Mouse (Mus musculus) layer of hippocampus, adult 18-20 months (tissue): ENCODE results near the gene Hoxb8. TPM values are rescaled to one million over a fixed set of nuclear protein-coding genes. Genes with fewer than 3 reads are reported as not detected.

ENCODE experiments used
- DNase-seq, 2 experiments: peaks; one replicate each; pipeline ENCODE4 v3.0.0; 2022; ENCODE audit warnings: low spot score in 2 of 2
- total RNA-seq, 2 experiments: library from RNA; stranded (reverse); gene quantifications; 2 replicates each; pipeline ENCODE4 v1.2.3; 2021

Hoxb8 gene
- total RNA-seq, 2 experiments from 2014 or later, result not detected

DNA sequence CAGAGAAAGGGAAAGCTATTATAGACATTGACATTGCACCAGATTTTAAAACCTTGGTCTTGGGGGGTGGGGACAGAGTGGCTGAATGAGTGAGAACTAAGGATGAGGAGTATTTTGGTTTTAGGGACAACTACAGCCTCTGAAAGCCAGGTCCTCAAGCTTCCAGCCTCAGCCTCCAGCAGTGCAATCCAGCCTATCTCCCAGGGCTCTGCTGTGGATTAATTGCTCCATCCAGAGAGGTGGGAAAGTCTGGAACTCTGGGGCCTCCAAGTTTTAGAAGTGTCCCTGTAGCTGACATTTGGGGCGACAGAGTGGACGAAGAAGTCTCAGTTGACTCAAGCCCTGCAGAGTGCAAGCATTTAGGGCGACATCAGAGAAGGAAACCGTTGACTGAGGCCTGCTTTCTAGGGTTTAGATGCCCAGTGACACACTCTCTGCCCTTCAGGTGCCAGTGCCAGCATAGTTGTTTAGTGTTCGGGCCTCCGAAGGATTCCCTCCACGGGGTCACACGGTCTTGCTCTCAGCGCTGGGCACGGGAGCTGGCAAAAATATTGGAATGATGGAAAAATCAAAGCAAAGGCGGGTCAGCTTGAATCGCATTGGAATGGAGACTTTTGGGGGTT is 32.2 kb downstream of the Hoxb8 start:
- DNase-seq, result no peak

DNA sequence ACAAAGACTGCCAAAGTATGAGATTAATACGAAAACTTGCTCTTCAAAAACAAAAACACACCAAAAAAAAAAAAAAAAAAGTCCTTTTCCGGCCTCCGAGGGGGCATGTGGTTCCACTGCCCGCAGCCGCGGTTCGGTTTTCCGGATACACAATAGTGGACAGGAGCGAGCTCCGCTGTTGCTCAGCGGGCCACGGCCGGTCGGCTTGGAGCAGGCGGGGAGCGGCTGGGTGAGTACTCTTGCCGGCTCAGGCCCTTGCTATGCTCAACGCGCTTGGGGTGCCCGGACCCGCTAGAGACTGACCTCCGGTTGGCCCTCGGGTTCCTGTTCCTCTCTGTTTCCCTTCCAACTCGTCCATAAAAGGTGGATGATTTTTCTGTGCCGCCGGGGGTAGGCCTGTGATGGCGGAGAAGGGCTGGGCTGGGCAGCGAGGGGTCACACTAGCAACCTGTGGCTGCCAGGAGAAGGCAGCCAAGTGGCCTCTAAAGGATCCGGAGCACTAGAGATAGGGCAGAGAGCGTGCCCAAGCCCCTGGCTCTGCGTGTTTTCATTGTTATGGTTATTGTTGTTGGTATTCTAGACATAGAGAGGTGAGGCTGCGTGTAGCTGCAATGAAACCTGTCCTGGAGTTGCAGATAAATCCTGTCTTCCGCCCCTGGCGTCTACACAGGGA is 33.1 kb downstream of the Hoxb8 start:
- no peak for DNase-seq

DNA sequence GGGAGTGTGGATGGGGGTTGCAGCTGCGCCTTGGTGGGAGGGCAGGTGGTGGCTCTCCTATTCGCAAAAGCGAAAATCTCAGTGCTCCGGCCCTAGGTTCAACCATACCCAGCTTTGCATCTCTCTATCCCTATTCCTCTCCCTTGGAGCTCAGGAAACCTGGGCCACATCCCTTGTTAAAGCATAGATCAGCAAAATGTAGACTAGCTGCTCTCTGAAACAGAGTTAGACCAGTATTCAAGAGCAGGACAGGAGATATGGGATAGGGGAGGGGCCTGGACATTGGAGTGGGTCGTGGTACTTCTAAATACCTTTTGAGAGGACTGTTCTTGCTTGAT is 33.6 kb downstream of the Hoxb8 start:
- no peak for DNase-seq

DNA sequence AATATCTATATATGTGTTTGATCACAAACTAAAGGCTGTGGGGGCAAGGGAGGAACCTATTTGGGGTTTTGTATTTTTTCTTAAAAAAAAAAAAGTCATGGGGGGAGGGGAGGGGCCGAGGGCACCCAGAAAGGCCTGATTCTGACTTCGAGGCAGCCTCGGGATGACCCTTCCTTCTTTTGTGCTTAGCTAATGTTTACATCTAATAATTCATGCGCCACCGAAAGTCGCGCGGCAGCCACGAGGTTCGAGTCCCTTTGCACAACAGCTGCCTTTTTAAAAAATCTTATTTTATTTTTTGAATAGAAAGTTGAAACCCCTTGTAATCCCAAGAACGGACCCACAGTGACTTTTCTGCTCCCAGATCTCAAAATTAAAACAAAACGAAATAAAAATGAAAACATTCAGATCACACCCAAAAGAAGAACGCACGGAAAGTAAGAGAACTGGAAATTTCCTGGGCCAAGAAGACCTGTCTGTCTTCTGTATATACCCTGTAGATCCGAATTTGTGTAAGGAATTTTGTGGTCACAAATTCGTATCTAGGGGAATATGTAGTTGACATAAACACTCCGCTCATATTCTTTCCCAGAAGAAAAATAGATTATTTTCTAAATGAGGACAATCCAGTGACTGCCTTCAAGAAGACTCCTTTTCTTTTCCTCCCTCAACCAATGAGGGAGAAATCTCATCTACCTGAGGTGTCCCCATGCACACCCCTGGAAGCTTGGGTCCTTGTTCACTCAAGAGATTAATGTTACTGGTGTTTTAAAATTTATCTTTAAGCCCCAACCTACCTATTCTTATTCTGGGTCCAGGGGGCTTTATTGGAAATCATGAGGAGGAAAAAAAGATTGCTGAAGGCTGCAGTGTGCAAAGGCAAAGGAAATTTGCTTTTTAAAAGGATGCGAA is 35.2 kb downstream of the Hoxb8 start:
- DNase-seq, result no peak

DNA sequence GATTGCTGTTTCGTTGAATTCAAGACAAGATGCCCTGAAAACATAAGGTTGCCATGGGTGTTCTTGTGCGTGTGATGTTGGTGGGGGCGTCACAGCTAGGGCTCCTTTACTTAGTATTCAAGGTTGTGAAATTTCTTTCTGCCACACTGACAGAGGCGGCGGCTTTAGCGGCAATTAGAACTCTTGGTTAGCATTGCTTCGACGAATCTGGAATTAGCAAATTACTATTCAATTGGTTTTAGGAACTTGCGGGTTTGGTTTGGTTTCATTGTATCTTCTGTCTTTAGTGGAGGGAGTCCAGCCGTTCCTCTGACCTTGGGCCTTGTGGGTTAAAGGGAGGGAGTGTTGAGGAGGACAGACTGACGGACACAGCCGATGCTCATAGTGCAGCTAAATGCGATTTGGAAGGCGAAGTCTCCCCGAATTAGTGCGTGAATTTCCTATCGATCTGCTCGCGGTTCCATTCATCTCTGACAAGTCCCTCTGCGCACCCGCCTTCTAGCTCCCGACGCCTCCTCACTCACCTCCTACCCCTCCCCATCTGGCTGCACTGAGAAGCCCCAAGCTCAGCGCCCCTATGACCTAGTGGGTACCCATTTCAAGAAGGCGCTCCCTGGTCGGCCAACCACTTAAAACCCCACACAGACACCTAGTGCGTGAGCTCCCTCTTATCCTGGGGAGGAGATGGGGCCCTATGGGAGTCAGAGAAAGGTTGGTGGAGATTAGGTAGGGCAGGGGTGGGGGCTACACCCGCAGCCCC is 36.1 kb downstream of the Hoxb8 start, which contains the start of gene Hoxb4:
Gene Hoxb4 (plus strand): TSS at position 660 of the 760 bp plus-strand sequence.
- DNase-seq, result no peak

DNA sequence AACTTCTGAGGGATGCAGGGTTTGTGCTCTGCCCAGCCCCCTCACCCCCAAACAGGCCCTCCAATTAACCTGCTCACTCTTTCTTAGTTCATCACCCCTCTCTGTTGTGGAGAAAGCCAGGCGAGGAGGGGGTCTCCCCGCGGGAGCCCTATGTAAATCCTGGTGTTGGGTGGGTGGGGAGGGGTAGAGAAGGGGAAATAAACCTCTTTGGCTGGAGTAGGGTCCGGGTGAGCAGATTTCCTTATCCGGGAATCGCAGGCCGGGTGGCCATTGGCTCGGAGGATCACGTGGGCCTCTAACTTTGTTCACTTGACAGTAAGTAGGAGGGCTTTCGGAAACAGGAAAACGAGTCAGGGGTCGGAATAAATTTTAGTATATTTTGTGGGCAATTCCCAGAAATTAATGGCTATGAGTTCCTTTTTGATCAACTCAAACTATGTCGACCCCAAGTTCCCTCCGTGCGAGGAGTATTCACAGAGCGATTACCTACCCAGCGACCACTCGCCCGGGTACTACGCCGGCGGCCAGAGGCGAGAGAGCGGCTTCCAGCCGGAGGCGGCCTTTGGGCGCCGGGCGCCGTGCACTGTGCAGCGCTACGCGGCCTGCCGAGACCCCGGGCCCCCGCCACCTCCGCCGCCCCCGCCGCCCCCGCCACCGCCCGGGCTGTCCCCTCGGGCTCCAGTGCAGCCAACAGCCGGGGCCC is 36.8 kb downstream of the Hoxb8 start:
- DNase-seq, result no peak

DNA sequence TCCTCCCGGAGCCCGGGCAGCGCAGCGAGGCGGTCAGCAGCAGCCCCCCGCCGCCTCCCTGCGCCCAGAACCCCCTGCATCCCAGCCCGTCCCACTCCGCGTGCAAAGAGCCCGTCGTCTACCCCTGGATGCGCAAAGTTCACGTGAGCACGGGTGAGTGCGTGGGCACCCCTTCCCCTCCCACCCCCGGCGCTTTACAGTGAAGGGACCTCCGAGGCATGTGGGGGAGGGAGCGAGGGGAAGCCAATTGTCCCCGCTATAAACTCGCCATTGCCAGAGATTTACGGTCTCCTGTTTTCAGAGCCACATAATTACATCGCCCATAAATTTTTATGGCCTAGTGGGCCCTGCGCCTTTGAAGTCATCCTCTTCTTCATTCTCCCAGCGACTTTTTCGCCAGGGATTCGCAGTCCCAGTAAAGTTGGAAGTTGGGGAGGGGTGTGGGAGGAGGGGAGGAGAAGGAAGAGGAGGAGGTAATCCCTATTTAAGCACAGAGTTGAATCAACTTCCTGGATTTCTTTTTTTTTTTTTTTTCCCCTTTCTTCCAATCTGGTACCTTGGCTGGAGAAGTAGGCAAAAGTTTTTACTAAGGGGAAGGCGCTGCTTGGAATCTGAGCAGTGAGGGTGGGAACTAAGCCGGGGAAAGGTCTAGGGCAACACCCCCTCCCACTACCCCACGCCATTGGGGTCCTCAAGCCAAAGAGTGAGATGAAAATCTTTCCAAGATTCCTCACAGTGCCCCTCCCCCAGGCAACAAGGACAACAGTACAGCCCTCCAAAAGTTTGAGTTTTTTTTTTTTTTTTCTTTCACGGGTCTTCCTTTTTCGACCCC is 37.6 kb downstream of the Hoxb8 start:
- DNase-seq, result no peak

DNA sequence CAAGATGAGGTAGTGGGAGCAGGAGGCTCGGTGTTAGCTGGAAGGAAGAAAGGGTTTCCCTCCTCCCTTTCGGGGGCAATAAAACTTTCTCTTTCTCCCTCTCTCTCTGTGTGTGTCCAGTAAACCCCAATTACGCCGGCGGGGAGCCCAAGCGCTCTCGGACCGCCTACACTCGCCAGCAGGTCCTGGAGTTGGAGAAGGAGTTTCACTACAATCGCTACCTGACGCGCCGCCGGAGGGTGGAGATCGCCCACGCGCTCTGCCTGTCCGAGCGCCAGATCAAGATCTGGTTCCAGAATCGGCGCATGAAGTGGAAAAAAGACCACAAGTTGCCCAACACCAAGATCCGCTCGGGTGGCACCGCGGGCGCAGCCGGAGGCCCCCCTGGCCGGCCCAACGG is 38.2 kb downstream of the Hoxb8 start:
- DNase-seq, result no peak

DNA sequence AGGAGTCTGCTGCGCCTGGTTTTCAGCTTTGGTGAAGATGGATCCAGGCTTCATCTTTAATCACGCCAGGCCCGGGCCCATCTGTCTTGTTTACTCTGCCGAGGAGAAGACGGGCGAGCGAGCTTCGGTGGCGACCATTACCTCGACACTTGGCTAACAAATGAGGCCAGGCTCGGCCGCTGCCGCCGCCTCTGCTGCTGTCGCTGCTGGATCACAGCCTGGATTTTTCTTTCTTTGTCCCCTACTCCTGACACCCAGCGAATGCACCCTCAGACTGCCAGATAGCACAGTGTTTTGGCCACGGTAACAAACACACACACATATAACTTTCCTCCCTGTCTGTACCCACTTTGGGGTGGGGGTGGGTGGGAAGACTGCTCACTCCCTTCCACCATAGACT is 39.0 kb downstream of the Hoxb8 start:
- DNase-seq, result no peak

DNA sequence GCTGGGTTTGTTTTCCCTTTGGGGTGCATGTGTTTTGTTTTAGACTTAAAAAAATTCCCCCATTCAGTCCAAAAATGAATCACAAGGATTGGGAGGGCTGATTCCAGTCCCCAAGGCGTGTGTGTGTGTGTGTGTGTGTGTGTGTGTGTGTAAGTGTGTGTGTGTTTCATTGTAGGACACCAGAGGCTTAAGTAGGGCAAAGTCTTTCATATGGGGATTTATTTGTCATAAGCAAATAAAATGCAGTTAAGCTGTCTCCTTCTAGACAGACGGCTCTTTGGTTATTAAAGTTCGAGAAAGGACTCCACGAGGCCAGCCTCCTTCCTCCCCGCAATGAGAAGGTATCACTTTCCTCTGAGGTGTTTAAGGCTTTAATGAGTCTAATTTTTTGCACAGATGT is 40.1 kb downstream of the Hoxb8 start:
- DNase-seq, result no peak

DNA sequence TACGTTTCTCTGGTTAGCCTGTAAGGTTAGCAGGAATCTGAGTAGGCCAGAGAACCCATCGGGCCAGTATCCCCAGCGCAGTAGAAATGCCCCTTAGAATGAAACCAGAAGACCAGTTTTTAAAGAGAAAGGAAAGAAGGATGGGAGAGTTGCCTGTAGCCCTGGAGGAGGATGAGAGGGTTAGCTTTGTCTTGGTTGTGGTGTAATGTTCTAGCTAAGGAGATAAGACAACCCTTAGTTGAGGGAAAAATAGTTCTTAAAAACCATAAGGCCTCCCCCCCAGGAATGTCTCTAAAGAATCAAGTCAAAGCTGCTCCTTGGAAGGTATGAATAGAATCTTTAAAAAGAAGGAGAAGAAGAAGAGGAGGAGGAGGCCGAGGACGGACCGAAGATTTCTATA is 41.0 kb downstream of the Hoxb8 start:
- no peak for DNase-seq

DNA sequence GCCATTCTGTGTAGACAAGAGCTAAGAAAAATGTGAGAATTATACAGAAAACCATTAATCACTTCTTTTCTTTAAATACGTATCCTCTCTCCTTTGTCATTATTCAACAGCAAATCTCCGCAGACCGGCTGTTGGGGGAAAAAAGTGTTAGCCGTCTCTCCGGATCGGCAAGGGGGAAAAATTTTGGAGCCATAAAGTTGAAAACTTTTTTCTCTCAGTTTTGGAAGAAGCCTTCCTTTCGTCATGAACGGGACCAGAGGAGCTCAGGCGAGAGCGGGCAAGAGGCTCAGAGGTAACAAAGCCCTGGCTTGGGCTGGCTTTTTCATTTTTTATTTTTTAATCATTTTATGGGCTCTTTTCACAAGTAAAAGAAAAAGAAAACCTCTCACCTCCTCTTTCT is 41.4 kb downstream of the Hoxb8 start, which contains the start of gene Hoxb3:
Gene Hoxb3 (plus strand): TSS at position 173 of the 400 bp plus-strand sequence.
- no peak for DNase-seq

DNA sequence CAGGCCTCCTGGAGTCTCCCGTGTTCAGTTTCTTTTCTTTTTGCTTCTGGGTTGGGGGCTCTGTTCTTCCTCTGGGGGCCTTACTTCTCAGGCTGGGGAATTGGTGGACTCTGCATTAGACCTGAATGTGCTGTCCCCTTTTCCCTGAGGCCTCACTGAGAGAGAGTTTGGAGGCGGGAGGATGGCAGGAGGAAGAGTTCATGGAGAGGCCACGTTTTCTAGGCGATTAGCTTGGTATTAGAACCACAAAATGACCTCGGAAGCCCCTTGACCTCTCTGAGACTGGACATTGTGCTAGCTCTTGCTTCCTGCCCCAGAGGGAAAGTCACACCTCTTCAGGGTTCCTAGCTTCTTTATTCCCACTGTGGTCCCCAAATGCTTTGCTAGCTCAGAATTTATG is 42.4 kb downstream of the Hoxb8 start:
- DNase-seq, result no peak

DNA sequence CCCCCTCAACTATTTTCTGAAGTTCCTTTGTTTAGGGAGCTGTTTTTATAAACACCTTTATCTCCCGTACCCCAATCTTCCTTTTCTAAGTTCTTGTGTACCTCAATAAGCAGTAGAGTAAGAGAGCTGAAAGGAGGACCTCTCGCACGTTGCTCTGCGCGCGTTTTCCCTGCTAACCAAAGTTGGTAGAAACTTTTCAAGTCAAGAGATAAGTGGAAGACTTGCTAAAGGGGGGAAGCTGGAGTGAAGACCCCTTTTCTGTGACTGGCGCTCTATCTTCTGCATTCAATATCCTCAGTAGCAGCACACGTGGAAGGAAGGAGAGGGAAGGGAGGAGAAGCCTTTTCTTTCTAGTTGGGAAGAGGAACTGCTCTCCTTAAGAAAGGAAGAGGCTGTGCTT is 43.3 kb downstream of the Hoxb8 start:
- DNase-seq, result no peak

DNA sequence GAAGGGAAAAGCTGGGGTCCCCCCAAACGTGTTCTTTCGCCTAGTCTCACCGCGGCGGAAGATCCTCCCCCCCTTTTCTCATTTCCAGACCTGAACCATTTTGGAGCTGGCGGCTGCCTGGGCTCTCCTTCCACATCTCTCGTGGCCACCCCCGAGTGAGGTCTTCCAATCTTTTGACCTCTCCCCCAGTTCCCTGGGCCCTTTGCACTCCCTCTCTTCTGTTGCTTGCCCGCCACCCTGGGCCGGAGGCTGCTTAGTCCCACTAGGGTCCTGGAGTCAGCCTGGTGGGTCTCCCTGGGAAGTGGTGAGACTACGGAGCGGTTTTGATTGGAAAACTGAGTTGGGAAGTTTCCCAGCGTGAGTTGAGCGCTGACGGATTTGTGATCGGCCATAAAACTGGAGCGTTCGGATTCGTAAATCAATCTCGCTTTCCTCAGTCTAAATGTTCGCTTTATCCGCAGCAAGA is 44.1 kb downstream of the Hoxb8 start:
- DNase-seq, result no peak

DNA sequence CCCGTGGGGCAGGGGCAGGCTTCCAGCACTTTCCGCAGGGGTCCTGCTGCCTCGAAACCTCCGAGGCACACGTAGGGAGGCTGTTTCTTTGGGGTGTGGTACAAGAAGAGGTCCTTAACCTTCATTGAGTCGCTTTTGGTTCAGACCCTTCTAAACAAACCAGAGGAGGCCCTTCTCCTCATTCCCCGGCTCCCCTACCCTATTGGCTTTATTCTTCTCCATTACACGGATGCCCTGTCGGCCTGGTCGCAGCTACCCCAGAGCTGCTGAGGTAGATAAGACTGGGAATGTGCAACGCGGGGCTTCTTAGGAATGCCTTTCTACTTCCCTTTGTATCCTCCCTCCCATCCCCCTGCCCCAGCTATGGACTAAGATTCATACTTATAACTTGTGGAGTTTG is 45.0 kb downstream of the Hoxb8 start:
- no peak for DNase-seq

DNA sequence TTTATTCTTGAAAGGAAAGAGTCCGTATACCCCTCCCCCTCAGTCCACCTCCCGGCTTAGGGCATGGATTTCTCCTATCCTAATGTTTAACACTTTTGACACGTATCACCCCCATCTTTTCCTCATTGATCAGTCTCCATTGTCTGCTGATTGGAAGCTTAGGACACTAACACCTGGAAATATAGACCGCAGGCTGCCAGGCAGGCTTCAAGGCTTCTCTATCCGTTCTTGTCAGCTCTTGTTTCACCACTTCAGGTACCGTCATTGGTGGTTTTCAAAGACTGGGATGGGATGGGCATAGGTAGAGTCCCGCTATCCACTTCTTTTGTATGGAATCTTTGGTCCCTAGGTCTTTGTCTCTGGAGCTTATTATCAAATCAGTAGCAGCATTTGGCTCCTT is 45.4 kb downstream of the Hoxb8 start:
- no peak for DNase-seq

DNA sequence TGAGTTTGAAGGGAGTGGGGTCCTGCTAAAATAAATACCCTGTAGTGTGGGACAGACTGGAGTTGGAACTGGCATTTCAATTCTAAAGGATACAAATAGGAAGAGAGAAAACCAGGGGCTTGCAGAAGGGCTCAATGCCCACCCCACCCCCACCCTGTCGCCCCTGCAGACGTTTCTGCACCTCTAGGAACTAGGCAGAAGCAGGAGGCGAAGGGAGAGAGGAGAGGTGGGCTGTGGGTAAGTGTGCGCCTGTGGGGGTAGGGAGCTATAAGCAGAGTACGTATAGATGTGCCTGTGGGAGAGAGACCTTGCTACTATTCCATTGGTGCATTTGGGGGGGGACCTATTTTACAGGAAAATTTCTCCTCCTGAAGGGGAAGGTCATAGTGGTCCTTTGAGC is 46.0 kb downstream of the Hoxb8 start:
- DNase-seq, result no peak

DNA sequence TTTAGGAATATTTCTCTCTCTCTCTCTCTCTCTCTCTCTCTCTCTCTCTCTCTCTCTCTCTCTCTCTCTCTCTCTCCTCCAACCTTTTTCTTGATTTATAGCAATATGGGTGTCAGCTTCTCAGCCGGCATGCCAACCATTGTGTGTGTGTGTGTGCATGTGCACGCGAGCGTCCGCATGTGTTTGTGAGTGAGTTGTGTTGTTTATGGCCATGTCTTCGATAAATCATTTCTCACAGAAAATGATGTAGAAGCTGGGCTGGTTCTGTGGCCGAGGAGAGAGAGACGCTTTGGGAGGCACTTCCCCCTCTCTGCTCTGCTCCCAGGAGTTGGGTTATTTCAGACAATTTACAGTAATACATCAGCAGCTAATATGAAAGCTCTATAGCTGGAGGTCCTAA is 46.9 kb downstream of the Hoxb8 start:
- DNase-seq, result no peak

DNA sequence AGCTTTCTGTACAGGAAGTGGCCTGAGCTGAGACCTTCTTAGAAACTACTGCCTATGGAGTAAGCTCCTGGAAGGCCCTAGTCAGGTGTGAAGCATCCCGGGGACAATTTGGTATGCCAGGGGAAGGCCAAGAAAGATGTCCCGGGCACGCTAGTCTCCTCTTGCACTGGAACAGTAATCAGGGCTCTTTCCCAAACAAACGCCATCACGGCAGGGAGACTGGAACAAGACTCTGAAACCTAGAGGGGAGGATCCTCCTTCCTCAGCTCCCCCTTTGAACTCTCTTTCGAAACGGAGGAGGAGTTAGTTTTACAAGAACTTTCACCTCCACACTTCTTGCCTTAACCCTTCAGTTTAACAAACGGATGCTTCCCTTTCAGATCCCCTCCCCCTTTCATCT is 50.4 kb downstream of the Hoxb8 start:
- DNase-seq, result no peak
